Mouse (Mus musculus) myocyte (in vitro differentiated cells): ENCODE measurements around the gene Pigz. TPM values are rescaled to one million over a fixed set of nuclear protein-coding genes. Genes with fewer than 3 reads are reported as not detected.

Experiments
- H3K27me3 ChIP-seq: one replicate; pipeline ENCODE4 v1.6.1; 2011; ENCODE audit not compliant: control insufficient read depth, insufficient read depth, insufficient read length
- H3K36me3 ChIP-seq: one replicate; pipeline ENCODE4 v1.6.1; 2011; ENCODE audit not compliant: control insufficient read depth, insufficient read depth
- H3K4me2 ChIP-seq: one replicate; pipeline ENCODE4 v1.6.1; 2011; ENCODE audit warnings: low read depth, control low read depth
- H3K4me3 ChIP-seq: one replicate; pipeline ENCODE4 v1.5.1; 2011; ENCODE audit warnings: mild to moderate bottlenecking, control low read depth, moderate library complexity
- H3K79me2 ChIP-seq: one replicate; pipeline ENCODE4 v1.6.1; 2011; ENCODE audit not compliant: control insufficient read depth, insufficient read depth
- H3ac ChIP-seq: one replicate; pipeline ENCODE4 v1.6.1; 2011; ENCODE audit not compliant: control insufficient read depth, insufficient read length
- CEBPB ChIP-seq: IDR thresholded peaks from 2 replicates; pipeline ENCODE4 v1.6.1; 2011; ENCODE audit warnings: mild to moderate bottlenecking, moderate library complexity; ENCODE audit not compliant: poor library complexity, insufficient read depth, severe bottlenecking
- E2F4 ChIP-seq: IDR thresholded peaks from one replicate; pipeline ENCODE4 v1.6.1; 2011; ENCODE audit warnings: mild to moderate bottlenecking, control low read depth, moderate library complexity; ENCODE audit not compliant: insufficient read depth
- MAX ChIP-seq: IDR thresholded peaks from one replicate; pipeline ENCODE4 v1.6.1; 2011; ENCODE audit warnings: low read depth, mild to moderate bottlenecking, control low read depth
- MYOD1 ChIP-seq, 3 experiments: IDR thresholded peaks; one replicate each; pipeline ENCODE4 v1.6.1; 2011; ENCODE audit warnings: control low read depth in 2 of 3, low read depth in 2 of 3, mild to moderate bottlenecking in 2 of 3, moderate library complexity in 1 of 3; ENCODE audit not compliant: insufficient read length in 2 of 3, control insufficient read depth in 1 of 3
- MYOG ChIP-seq, 3 experiments: IDR thresholded peaks; one replicate each; pipeline ENCODE4 v1.6.1; 2011; ENCODE audit warnings: control low read depth in 2 of 3, low read depth in 2 of 3, mild to moderate bottlenecking in 2 of 3; ENCODE audit not compliant: insufficient read length in 2 of 3, control insufficient read depth in 1 of 3, insufficient read depth in 1 of 3
- POLR2A ChIP-seq: IDR thresholded peaks from one replicate; pipeline ENCODE4 v1.6.1; 2011; ENCODE audit warnings: low read depth, mild to moderate bottlenecking, control low read depth, moderate library complexity; ENCODE audit not compliant: insufficient read length
- POLR2AphosphoS2 ChIP-seq: IDR thresholded peaks from one replicate; pipeline ENCODE4 v1.6.1; 2011; ENCODE audit warnings: low read depth, control low read depth; ENCODE audit not compliant: insufficient read length
- REST ChIP-seq: IDR thresholded peaks from one replicate; pipeline ENCODE4 v1.6.1; 2011; ENCODE audit warnings: mild to moderate bottlenecking, control low read depth, moderate library complexity; ENCODE audit not compliant: insufficient read depth, insufficient read length
- SRF ChIP-seq: IDR thresholded peaks from one replicate; pipeline ENCODE4 v1.6.1; 2011; ENCODE audit warnings: low read depth; ENCODE audit not compliant: control insufficient read depth, insufficient read length
- TCF12 ChIP-seq: IDR thresholded peaks from one replicate; pipeline ENCODE4 v1.6.1; 2011; ENCODE audit warnings: mild to moderate bottlenecking, control low read depth; ENCODE audit not compliant: poor library complexity, insufficient read depth, severe bottlenecking
- TCF3 ChIP-seq: IDR thresholded peaks from one replicate; pipeline ENCODE4 v1.6.1; 2011; ENCODE audit warnings: low read depth, control low read depth; ENCODE audit not compliant: insufficient read length
- USF1 ChIP-seq: IDR thresholded peaks from one replicate; pipeline ENCODE4 v1.6.1; 2011; ENCODE audit warnings: low read depth, mild to moderate bottlenecking, control low read depth, moderate library complexity
- polyA plus RNA-seq: library from polyadenylated mRNA; unstranded; fragments of >200 nt; fragmentation: generic; extraction: Trizol; gene quantifications from one replicate; pipeline ENCODE4 v1.2.1, GENCODE M21; 2012; ENCODE audit warnings: missing spikeins

Gene Pigz
- polyA plus RNA-seq, 1 experiment = 0.07 TPM

- Histone ChIP-seq H3ac (no peak overlapping the region), H3K4me3 (no peak overlapping the region), H3K36me3 (no peaks in the 10 kb centered on the region), H3K27me3 (peaks cover 2% of the 10 kb centered on the region), H3K4me2 (no peak overlapping the region), H3K79me2 (no peaks in the 10 kb centered on the region)
- no peak for TF ChIP-seq SRF
- no peak for TF ChIP-seq POLR2A
- no peak for TF ChIP-seq USF1
- TF ChIP-seq REST = no peak
- TF ChIP-seq MYOD1 (IDR thresholded peaks at IDR 0.05; ENCODE audit: control insufficient read depth in 1 of 3, insufficient read length in 2 of 3, low read depth in 2 of 3) = no peak
- TF ChIP-seq MYOG (IDR thresholded peaks at IDR 0.05; ENCODE audit: control insufficient read depth in 1 of 3, insufficient read depth in 1 of 3, insufficient read length in 2 of 3, low read depth in 2 of 3) = no peak
- TF ChIP-seq E2F4 = no peak
- no peak for TF ChIP-seq MAX
- TF ChIP-seq POLR2AphosphoS2 = no peak
- TF ChIP-seq TCF3 = no peak
- TF ChIP-seq TCF12 = no peak
- no peak for TF ChIP-seq CEBPB
Observed at GRCm38 (mm10) chr16:31927412-31927811, 6.2 kb upstream of the Pigz start.

GRCm38 (mm10) chr16:31931330-31931729, 2.3 kb upstream of the Pigz start:
- Histone ChIP-seq H3K27me3 (no peaks in the 10 kb centered on the region), H3K36me3 (no peaks in the 10 kb centered on the region), H3K4me3 (no peak overlapping the region), H3K4me2 (no peak overlapping the region), H3K79me2 (no peaks in the 10 kb centered on the region), H3ac (no peak overlapping the region)
- TF ChIP-seq TCF3 (no peak), POLR2AphosphoS2 (no peak), POLR2A (no peak), MYOG (IDR thresholded peaks at IDR 0.05; ENCODE audit: control insufficient read depth in 1 of 3, insufficient read depth in 1 of 3, insufficient read length in 2 of 3, low read depth in 2 of 3) (no peak), REST (no peak), E2F4 (no peak), TCF12 (no peak), MAX (no peak)

GRCm38 (mm10) chr16:31932255-31932654, 1.4 kb upstream of the Pigz start:
- Histone ChIP-seq H3K4me2 (peak overlapping the region; percentile 87), H3ac (no peak overlapping the region), H3K36me3 (no peaks in the 10 kb centered on the region), H3K79me2 (no peaks in the 10 kb centered on the region), H3K4me3 (no peak overlapping the region), H3K27me3 (no peaks in the 10 kb centered on the region)
- TF ChIP-seq POLR2AphosphoS2 (no peak), MAX (no peak), REST (no peak), MYOD1 (IDR thresholded peaks at IDR 0.05; ENCODE audit: control insufficient read depth in 1 of 3, insufficient read length in 2 of 3, low read depth in 2 of 3) (no peak), E2F4 (no peak), CEBPB (no peak), USF1 (no peak), TCF12 (no peak), POLR2A (no peak), SRF (no peak), TCF3 (no peak), MYOG (IDR thresholded peaks at IDR 0.05; ENCODE audit: control insufficient read depth in 1 of 3, insufficient read depth in 1 of 3, insufficient read length in 2 of 3, low read depth in 2 of 3) (no peak)

DNA sequence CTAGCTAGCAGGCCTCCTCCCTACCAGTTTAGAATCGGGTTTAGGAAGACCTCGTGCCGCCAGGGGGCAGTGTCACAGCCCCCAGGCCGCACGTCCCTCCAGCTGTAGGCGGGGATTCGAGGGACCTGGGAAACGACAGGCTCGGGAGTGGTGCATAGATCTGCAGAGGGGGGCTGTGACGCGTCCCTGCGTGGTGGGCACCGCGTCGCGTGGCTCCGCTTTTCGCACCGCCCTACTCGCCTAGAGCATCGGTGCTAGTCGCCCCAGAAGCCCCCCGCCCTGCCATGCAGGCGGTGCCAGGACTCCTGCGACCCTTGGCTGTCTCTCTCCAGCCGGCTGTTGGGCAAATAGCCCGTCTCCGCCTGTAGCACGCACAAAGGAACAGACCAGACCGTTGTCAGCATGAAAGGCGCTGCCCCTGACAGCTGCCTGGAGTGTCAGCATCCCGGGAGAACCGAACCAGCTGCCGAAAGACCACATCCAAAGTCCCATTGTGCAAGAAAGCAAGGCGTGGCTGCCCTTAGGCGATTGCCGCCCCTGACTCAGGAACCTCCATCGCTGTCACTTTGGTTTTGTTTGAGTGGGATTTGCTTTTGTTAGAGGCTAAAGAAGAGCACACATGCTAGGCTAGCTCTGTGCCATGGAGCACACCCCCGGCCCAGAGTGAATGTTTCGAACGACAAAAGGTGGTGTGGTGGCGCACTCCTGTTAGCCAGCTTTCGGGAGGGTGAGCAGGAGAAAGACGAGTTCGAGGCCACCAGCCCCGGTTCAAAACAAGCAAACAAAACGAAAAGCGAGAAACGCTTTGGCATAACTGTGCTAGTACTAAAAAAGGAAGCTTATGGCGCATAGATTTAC, 582 bp upstream of the Pigz start:
- H3K36me3 ChIP-seq = no peaks in the 10 kb centered on the region
- H3K79me2 ChIP-seq = no peaks in the 10 kb centered on the region
- H3K4me3 ChIP-seq = peak overlapping the region; percentile 20
- H3K4me2 ChIP-seq = peak overlapping the region; percentile 87
- H3K27me3 ChIP-seq = no peaks in the 10 kb centered on the region
- TF ChIP-seq POLR2AphosphoS2 = peak; percentile 28
- peak; percentile 51; the same call in 1 of the 2 replicates for TF ChIP-seq CEBPB
- TF ChIP-seq MAX = no peak
- no peak for TF ChIP-seq SRF
- TF ChIP-seq E2F4 = no peak
- TF ChIP-seq MYOG (IDR thresholded peaks at IDR 0.05; ENCODE audit: control insufficient read depth in 1 of 3, insufficient read depth in 1 of 3, insufficient read length in 2 of 3, low read depth in 2 of 3) = peak; percentile 38 to 91 (median 86)
- peak in 2 of 3 experiments; percentile 83 to 84 for TF ChIP-seq MYOD1 (IDR thresholded peaks at IDR 0.05; ENCODE audit: control insufficient read depth in 1 of 3, insufficient read length in 2 of 3, low read depth in 2 of 3)
- TF ChIP-seq POLR2A = peak; percentile 61
- no peak for TF ChIP-seq USF1
- H3ac ChIP-seq = no peak overlapping the region
